Mouse (Mus musculus) liver, adult 2 months (tissue): Measurements from ENCODE around the gene Fam53b. TPM values are rescaled to one million over a fixed set of nuclear protein-coding genes. Genes with fewer than 3 reads are reported as not detected.

Experiments
- DNase-seq: peaks from one replicate; pipeline ENCODE4 v3.0.0-alpha.2; 2011; ENCODE audit warnings: low read depth, low spot score; ENCODE audit errors: extremely low read depth
- H3K27ac ChIP-seq: fragments of 200-500 bp; replicated peaks from 2 replicates; pipeline ENCODE4 v1.5.1; 2012; ENCODE audit warnings: low read depth, mild to moderate bottlenecking, control low read depth, inconsistent platforms, low read length; ENCODE audit not compliant: insufficient read depth
- H3K27me3 ChIP-seq: fragments of 200-500 bp; 2 replicates; pipeline ENCODE4 v1.6.1; 2012; ENCODE audit warnings: mild to moderate bottlenecking, moderate library complexity, low read length, inconsistent platforms; ENCODE audit not compliant: control insufficient read depth, insufficient read depth
- H3K36me3 ChIP-seq: fragments of 200-500 bp; 2 replicates; pipeline ENCODE4 v1.6.1; 2012; ENCODE audit warnings: low read length, inconsistent platforms; ENCODE audit not compliant: control insufficient read depth, insufficient read depth
- H3K4me1 ChIP-seq: fragments of 200-500 bp; 2 replicates; pipeline ENCODE4 v1.6.1; 2011; ENCODE audit warnings: low read length; ENCODE audit not compliant: control insufficient read depth, insufficient read depth
- H3K4me3 ChIP-seq: fragments of 200-500 bp; 2 replicates; pipeline ENCODE4 v1.5.1; 2011; ENCODE audit warnings: low read depth, mild to moderate bottlenecking, control low read depth, low read length, moderate library complexity; ENCODE audit not compliant: insufficient read depth
- H3K79me2 ChIP-seq: fragments of 200-500 bp; 2 replicates; pipeline ENCODE4 v1.6.1; 2012; ENCODE audit warnings: inconsistent platforms, mild to moderate bottlenecking, low read length, moderate library complexity; ENCODE audit not compliant: control insufficient read depth, insufficient read depth
- H3K9ac ChIP-seq: fragments of 200-500 bp; 2 replicates; pipeline ENCODE4 v1.6.1; 2012; ENCODE audit warnings: low read depth, mild to moderate bottlenecking, control low read depth, inconsistent platforms, low read length
- CTCF ChIP-seq: fragments of 200-500 bp; IDR thresholded peaks from 2 replicates; pipeline ENCODE4 v1.5.1; 2011; ENCODE audit warnings: low read depth, low read length, control low read depth
- POLR2A ChIP-seq: fragments of 200-500 bp; IDR thresholded peaks from 2 replicates; pipeline ENCODE4 v1.6.1; 2011; ENCODE audit warnings: low read length, control low read depth; ENCODE audit not compliant: insufficient read depth; ENCODE audit errors: extremely low read depth
- WGBS: fragments of 180-500 bp; shearing (Covaris S2); methylation state at CpG from one replicate; pipeline ENCODE4 v1.1.7; 2018; 5-methylcytosine and 5-hydroxymethylcytosine counted together
- polyA plus RNA-seq: library from polyadenylated mRNA; depleted of rRNA; stranded (reverse); fragments of >200 nt; gene quantifications from 2 replicates; pipeline ENCODE4 v1.2.3, GENCODE M21; 2012
- total RNA-seq: library from RNA; depleted of rRNA; stranded (reverse); fragments of >200 nt; gene quantifications from 2 replicates; pipeline ENCODE4 v1.2.3, GENCODE M21; 2014

The Fam53b gene
- total and polyA plus RNA-seq, 2 experiments: 4.3 to 9.1 TPM

- 80% methylated on average over 5 of the region's 5 CpGs for WGBS
- no peaks in the 10 kb centered on the region for H3K27me3 ChIP-seq
- peaks cover 3% of the 10 kb centered on the region; the same call in 1 of the 2 replicates for H3K79me2 ChIP-seq
- H3K27ac ChIP-seq: no peak overlapping the region
- no peaks in the 10 kb centered on the region for H3K36me3 ChIP-seq
- no peak overlapping the region for H3K9ac ChIP-seq
- DNase-seq: no peak
- no peak overlapping the region for H3K4me3 ChIP-seq
- H3K4me1 ChIP-seq: peaks cover 23% of the 10 kb centered on the region
- TF ChIP-seq CTCF: no peak
- no peak for TF ChIP-seq POLR2A
These were observed 29.6 kb downstream of the Fam53b start for GRCm38 (mm10) chr7:132784101-132784500.

GRCm38 (mm10) chr7:132781850-132782249 is 31.8 kb downstream of the Fam53b start:
- WGBS: 80% methylated on average over 6 of the region's 6 CpGs
- Histone ChIP-seq H3K27ac (no peak overlapping the region), H3K36me3 (no peaks in the 10 kb centered on the region), H3K4me3 (no peak overlapping the region), H3K4me1 (peaks cover 38% of the 10 kb centered on the region), H3K79me2 (peaks cover 3% of the 10 kb centered on the region; the same call in 1 of the 2 replicates), H3K27me3 (no peaks in the 10 kb centered on the region), H3K9ac (no peak overlapping the region)
- no peak for DNase-seq
- TF ChIP-seq POLR2A (no peak), CTCF (no peak)

- H3K79me2 ChIP-seq: peaks cover 3% of the 10 kb centered on the region; the same call in 1 of the 2 replicates
- no peaks in the 10 kb centered on the region for H3K36me3 ChIP-seq
- peak overlapping the region; percentile 27; the same call in 1 of the 2 replicates for H3K27ac ChIP-seq
- no peak for DNase-seq
- H3K4me3 ChIP-seq: no peak overlapping the region
- 57% methylated on average over 7 of the region's 7 CpGs for WGBS
- H3K4me1 ChIP-seq: peaks cover 39% of the 10 kb centered on the region
- TF ChIP-seq CTCF (no peak), POLR2A (no peak)
- H3K27me3 ChIP-seq: no peaks in the 10 kb centered on the region
- no peak overlapping the region for H3K9ac ChIP-seq
These were observed 32.4 kb downstream of the Fam53b start for GRCm38 (mm10) chr7:132781130-132781814.

- no peak for TF ChIP-seq POLR2A
- TF ChIP-seq CTCF: 0 out of 2 replicates have a peak, but pooled peaks have one; percentile 13
- whole genome bisulfite sequencing: 75% methylated on average over 4 of the region's 4 CpGs
- peaks cover 43% of the 10 kb centered on the region for H3K4me1 ChIP-seq
- H3K36me3 ChIP-seq: no peaks in the 10 kb centered on the region
- no peaks in the 10 kb centered on the region for H3K27me3 ChIP-seq
- H3K27ac ChIP-seq: peak overlapping the region; percentile 70
- no peak for DNase-seq
- no peak overlapping the region for H3K9ac ChIP-seq
- peaks cover 3% of the 10 kb centered on the region; the same call in 1 of the 2 replicates for H3K79me2 ChIP-seq
- no peak overlapping the region for H3K4me3 ChIP-seq
These were observed 33.1 kb downstream of the Fam53b start for GRCm38 (mm10) chr7:132780611-132781010.

- Histone ChIP-seq H3K27me3 (no peaks in the 10 kb centered on the region), H3K9ac (no peak overlapping the region), H3K4me3 (no peak overlapping the region), H3K79me2 (peaks cover 3% of the 10 kb centered on the region; the same call in 1 of the 2 replicates), H3K27ac (0 out of 2 replicates have a peak overlapping the region, but pooled peaks have one; percentile 96), H3K4me1 (peaks cover 41% of the 10 kb centered on the region), H3K36me3 (no peaks in the 10 kb centered on the region)
- DNase-seq: peak; percentile 71
- 33% methylated on average over 13 of the region's 13 CpGs for WGBS
- no peak for TF ChIP-seq POLR2A
- TF ChIP-seq CTCF: no peak
These were observed 35.1 kb downstream of the Fam53b start for GRCm38 (mm10) chr7:132778630-132779029.
